Mouse (Mus musculus): Measurements from ENCODE around the gene Ulk1.

Ulk1 gene

DNA sequence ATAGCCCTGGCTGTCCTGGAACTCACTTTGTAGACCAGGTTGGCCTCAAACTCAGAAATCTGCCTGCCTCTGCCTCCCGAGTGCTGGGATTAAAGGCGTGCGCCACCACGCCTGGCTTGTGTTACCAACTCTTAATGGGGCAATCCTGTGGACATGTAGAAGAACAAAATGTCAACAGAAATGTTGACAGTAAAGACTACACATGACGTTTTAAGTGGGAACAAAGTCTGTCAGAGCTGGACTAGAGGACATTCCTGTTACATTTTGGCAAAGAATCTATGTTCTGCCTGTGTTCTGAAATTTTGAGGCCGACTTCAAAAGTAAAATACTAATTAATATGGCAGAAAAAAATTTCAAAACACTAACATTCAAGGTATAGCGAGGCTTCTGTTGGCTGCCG lies 46.0 kb downstream of the Ulk1 start:
- DNase-seq (ENCODE audit: low spot score), result no peak

DNA sequence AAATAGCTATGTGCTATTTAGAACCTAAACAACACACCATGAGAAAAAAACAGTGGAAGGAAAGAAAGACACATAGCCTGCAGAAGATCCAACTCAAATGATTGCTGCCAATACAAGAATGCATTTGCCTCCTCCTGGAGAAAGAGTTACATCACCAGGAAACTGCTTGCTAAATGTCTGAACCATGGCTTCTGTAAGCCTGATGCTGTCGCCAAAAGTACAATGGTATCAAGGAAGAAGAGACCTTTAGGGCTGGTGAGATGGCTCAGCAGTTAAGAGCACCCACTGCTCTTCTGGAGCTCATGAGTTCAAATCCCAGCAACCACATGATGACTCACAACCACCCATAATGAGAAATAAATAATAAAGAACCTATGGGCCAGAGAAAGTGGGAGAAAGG lies 64.9 kb downstream of the Ulk1 start:
- DNase-seq (ENCODE audit: low spot score), result no peak

DNA sequence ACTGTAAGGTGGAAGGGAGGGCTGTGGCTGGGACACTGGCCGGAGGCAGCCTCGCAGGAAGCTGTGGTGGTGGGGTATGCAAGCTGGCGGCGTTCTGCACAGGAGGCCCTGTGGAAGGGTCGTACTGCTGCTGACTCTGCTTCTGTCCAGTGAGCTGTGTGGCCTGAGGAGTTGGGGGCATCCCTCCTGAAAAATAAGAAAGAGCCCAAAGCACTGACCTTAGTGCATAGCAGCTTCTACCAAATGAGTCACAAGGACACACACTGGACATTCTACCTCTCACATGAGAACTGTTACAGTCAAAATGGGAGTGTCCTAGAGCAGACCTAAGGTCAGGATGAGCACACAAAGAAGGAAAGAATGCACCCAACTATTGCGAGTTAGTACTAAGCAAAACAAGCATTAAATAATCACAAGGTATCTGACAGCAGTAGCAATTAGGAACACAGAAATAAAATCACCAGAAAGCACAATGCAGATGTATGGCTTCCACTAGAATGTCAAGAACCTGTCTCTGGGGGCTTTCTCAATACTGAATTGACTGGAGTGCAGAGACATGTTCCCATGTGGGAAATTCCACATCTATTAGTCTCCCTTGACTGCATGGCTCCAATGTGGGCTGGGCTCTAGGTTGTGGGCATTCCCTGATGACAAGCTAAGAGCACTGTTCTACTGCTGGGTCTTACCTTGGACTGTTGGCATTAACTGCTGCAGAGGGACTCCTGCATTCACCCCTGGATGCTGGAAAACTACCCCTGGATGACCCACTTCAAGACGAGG lies 70.2 kb downstream of the Ulk1 start:
- DNase-seq (ENCODE audit: low spot score), result no peak

DNA sequence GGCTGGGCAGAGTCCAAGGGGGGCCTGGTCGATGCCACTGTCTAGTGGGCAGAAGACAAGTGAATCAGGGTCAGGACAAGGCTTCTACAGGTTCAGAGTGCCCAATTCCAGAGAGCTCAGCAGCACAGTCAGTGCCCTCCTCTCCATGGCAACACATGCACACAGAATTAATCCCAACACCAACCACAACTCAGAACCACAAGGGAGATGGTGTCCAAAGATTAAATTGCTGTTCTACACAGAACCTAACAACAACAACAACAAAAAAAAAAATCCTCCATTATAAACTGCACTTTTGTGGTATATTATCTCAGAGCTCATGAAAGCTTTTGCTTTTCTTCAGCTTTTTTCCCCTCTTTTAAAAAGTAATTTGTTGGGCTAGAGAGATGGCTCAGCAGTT lies 74.3 kb downstream of the Ulk1 start:
- no peak for DNase-seq (ENCODE audit: low spot score)

Measured in ovary, postnatal 10 days (tissue).